Mouse (Mus musculus): ENCODE results near the gene Ms4a6d.
"Not testable (repeated sequence)": the region's sequence is repeated elsewhere in the genome, so short reads cannot be mapped to it uniquely, and the experiment has no call there.

Ms4a6d gene

DNA sequence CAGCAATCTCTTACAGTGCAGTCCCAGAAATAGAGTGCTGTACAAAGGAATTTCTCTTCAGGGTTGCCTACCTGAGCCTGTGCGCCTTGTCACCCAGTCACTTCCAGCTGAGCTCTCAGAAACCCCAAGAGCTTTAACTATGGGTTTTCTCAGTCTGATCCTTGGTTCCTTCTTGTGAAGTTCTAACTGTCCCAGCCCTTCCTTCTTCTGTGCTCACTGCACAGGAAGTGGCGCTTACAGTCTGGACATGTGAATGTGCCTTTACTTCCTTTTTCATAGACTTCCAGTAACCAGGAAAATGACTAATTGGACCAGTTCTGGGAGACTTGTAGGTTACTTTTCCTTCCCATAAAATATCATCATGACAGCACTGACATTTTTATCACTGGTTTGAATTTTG is at the start of gene Ms4a6d:
Ms4a6d (minus strand) TSS at position 247 of the 400 bp plus-strand sequence.
- no peak for DNase-seq

DNA sequence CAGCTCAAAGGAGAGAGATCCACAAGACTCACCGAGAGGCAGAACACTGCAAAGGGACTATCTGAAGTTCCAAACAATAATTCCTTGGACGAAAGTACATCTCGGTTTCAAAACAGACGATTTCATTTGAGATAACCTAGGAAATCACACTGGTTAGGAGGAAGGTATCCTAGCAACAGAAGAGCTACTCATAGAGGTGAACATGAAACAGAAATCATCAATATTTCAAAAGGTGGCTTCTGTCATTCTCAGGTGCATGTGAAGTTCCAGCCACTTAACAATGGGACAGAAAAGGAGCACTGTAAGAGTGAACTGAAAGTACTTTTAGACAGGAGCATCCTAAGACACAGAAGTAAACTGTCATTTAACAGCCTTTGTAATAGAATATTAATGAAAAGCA is 44.9 kb upstream of the Ms4a6d start:
- DNase-seq, result no peak

DNA sequence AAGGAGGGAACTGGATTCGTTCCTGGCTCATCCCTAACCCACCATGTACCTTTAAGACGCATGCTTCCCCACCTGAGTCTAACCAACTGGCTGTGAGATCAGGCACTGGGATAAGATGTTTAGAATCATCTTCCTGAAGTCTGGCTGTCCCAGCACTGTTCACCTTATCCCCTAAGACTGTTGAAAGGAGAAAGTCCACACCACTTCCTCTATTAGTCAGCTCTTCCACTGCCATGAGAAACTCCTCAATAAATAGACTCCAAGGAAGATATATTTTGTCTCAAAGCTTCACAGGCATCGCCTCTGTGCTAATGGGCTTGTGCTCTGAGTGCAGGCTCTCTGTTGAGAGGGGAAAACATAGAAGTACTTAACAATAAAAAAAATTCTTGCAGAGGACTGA is 41.5 kb upstream of the Ms4a6d start:
- DNase-seq, result no peak

DNA sequence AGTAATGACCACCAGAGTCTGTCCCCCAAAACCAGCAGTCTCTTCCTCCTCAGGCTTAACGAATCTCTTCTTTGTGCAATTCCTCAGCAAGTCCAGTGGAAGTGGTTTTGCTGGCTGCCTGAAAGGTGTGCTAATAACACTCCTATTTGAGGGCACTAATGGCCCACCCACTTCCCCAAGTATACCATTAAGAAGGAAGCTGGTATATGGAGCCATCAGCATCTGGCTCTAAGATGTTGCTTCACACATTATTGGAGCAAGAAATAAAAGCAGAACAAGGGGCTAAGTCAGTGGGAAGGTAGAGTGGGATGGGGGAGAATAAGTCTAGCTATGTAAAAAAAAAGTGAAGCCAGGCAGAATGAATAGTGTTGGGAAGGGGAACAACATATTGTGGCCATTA is 36.1 kb upstream of the Ms4a6d start, which contains the start of gene Ms4a3:
Ms4a3 (minus strand) TSS at position 120 of the 400 bp plus-strand sequence.
- no peak for DNase-seq

DNA sequence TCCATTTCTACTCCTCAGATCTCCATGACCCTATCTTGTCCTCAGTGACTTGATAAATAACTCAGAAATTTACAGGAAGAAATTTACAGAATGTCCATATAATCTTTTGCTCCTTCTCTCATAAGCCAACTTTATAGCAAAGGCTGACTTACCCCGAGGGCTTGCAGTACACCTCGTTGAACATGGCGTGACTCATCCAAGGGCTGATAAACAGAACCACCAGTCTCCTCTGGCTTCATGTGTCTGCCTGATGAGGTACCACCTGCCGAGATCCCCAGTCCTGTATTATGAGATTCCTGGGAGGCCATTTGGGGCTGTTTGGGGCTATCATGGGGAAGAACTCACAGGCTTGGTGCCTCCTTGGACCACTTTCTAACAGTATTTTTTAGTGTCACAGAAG is 34.4 kb upstream of the Ms4a6d start:
- DNase-seq, result no peak

DNA sequence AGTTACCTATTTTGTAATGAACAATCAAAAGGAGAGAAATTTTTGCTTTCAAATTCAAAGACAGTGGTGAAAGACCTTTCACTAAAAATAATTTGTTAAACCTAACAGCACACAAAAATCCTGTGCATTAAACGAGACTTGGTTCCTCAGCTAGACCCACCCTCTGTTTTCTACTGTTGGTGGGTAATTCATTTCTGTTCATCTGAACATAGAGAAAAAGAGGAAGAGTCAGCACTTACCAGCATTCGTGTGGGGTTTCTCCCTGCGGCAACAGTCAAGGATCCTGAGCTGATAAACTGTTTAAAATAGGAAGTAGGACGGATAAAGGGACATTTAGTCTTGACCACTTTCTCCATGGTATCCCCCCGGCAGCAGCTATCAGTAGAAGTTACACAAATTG is 30.9 kb upstream of the Ms4a6d start:
- DNase-seq, result no peak

DNA sequence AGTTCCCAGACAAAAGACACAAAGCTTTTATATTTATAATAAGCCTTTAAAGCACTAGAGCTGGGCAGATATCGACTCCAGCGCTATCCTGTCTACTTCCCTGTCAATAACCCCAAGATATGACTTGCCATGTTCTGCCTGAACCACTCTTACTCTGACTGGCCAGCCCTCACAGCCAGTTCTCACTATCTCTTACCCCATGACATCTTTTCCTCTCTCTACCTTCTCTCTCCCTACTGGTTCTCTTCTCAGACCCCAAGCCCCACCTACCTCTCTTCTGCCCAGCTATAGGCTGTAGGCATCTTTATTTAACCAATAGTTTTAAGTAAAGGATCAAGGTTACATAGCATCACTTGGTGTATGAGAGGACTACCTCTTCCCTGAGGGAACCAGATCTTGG is 29.7 kb upstream of the Ms4a6d start:
- DNase-seq, result no peak

DNA sequence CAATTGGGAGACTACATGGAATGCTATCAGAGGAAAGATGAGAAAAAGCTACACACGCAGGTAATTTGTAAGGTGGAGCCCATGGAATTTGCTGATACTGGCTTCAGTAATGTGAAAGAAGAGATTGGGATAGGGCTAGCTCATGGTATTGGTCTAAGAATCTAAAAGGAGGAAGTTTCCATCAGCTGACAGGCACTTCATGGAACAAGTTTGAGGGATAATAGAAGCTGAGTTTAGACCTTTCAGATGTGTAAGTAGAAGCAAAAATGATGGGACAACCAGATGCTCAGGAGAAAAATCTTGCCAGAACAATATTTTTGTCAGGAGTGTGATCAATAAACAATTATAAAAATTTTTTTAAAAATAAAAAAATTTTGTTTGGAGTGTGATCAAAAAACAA is 29.1 kb upstream of the Ms4a6d start:
- no peak for DNase-seq

DNA sequence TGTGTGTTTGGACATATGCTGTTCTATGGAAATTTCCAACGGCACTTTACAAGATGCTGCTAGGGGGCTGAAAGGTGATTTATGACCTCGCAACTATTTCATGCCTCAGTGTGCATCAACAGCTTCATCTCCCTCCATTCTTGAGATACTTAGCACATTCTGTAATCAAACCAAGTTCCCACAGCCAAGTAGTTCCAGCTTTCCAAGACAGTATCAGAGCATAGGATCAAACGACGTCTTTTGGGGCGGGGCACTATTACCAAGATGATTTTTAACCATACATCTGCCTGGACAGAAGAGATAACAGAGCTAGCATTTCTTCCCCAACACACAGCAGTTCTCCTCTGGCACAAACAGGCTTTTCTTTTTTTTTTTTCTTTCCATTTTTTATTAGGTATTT is 20.6 kb upstream of the Ms4a6d start:
- DNase-seq, result no peak

DNA sequence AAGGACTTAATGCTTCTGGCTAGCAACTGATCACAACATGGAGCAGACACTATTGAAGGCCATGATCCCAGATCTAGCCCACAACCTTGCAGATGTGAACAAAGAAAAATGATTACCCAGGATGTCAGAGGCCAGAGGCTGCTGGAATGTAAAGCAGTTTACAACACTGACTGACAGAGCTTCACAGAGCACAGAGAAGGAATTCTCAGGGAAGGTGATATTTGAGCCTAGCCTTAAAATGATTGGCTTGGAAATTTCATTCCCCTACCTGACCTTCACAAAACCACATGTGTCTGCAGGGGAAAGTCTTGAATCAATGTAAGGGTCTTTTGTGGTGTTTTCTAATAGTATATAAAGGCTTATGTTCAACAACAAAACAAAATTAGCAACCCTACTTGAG is 20.2 kb upstream of the Ms4a6d start:
- no peak for DNase-seq

DNA sequence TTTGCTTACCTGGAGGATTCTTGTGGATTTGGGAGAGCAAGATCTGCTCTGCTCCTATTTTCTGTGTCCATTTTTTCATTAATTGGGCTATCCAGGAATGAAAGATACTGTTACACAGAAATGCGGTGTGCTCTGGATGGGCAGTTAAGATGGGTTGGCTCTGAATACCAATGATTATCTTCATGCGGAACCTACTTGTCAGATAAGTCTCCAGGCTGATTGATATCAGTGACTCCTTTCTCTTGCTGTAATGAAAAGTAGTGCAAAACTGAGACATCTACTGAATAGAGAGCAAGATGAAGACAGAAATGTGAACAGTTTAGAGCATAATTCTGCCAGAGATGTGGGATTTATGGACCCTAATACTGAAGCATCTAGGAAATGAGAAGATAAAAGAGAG is 18.9 kb upstream of the Ms4a6d start, which contains the start of gene Ms4a2:
Ms4a2 (minus strand) TSS at position 169 of the 400 bp plus-strand sequence.
- no peak for DNase-seq

DNA sequence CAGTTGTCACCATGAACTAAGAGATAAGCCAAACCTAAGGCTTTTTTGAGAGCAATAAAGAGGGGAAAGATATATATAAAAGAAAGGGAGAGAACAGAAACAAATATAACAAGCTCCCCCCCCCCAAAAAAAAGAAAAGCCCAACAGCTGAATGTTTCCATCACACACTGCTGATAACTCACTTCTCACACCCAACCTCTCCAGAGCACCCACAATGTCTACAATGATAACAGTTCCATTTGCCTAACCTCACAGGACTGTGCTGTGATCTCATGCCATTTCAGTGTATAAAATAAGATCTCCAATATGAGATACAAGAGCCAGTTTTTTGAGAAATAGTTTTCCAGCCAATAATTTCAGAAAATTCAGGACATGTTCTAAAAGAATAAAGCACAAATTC is 13.3 kb upstream of the Ms4a6d start:
- DNase-seq, result no peak

DNA sequence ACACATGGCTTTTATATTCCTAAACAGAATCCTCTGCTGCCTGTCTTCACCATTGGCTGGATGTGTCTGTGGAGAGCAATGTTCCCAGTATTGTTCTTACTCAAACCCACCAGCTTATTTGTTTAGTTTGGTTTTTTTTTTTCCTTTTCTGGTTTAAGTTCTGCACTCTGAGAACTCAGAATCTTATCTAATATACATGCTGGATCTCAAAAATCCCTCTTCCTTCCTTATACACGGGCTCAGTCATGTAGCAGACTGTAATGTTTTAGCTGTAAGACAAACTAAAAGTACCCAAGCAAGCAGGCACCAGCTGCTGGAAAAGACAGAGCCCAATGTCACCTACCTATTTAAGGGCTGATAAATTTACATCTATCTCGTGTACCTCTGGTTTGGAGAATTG is 10.2 kb upstream of the Ms4a6d start:
- DNase-seq, result no peak

DNA sequence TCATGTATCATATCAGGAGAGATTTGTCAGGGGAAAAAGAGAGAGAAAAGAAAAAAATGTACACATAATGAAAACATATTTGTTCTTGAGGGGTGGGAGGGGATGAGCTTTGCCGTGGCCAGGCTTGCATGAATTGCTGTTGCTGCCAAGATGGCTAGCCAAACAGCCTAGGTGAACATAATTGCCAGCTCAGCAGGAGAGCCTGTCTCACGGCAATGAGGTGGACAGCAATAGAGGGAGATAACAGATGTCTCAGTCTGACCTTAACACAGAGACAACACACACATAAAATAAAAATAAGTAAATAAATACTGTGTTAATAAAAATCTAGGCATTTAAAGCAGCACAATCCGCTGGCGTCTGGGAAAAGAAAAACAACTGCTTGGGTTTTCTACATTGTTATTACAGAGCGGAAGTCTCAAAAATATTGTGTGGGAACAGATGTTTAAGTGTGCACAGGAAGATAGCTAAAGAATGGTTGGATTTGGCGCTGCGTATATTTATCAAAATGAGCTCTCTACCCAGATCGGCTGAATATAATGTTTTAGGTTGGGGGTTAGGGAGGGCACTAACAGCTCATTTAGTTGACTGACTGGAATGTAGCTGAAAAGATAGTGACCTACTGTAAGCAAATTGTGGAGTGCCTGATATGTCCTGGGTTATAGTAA is 9.3 kb upstream of the Ms4a6d start:
- DNase-seq, result no peak

DNA sequence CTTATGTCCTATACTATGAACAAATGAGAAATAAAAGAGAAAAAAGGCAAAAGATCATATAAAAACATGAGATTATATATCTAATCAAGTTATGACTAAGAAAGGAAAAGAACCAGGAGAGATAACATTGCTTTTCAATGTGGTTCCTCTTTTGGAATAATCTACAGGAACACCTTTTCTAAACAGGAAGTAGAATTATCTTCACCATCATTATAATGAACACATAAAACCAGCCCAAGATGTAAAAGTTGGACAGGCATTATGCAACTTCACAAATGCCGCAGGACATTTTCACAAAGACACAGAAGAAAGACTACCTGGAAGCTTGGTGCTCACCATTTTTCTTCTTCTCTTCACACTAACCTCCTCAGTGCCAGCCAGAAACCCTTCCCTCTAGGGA is 8.4 kb upstream of the Ms4a6d start:
- no peak for DNase-seq

DNA sequence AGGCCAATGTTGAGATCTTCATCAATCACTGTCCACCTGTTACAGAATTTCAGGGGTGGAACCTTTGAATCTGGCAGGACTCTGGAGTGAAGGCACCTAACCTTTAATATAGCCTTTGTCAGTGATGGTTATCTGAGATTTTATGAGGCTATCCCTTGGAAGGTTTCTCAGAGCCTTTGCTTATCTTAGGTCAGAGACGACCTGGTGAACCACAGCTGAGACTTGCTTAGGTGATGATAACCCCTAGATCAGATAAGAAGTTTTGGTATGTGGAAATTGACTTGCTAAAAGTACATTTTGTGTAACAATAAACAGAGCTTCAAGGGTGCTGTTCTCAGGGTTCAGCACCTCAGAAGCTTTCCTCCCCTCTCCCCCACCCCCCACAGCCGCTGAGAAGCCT is 7.6 kb upstream of the Ms4a6d start:
- no peak for DNase-seq

DNA sequence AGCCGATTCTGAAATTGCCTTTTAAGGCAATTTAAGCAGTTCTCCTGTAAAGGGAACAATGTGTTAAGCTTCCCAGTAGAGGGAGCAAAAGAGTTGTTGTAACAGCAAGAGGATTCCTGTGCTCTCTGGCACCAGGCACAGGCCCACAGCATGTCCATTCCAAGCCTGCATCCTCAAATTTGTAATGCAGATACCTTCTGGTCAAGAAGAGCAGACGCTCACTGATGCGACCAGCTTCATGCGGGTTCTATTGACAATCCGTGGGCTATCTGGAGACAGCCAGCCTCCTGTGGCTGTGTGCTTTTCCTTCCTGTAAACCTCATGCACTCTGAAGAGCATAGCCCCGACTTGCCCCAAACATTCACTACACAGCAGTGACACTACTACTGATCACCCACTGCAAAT is 6.9 kb upstream of the Ms4a6d start:
- DNase-seq, result no peak

DNA sequence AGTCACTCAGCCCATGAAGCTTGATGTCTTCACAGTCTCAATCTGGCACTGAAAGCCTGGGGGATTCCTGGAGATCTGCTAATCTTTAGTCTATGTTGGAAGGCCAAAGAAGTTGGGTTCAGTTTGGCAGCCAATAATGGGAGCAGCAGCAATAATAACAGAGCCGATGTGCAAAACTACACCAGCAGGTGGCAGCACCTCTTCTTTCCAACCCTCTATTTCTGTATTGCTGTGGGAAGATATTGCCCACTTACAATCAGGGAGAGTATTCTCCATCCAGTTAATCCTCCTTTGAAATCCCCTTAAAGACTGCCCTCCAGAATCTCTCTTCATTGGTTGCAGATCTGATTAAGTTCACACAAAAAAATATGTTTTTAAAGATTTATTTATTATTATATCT is 3.5 kb upstream of the Ms4a6d start:
- no peak for DNase-seq

DNA sequence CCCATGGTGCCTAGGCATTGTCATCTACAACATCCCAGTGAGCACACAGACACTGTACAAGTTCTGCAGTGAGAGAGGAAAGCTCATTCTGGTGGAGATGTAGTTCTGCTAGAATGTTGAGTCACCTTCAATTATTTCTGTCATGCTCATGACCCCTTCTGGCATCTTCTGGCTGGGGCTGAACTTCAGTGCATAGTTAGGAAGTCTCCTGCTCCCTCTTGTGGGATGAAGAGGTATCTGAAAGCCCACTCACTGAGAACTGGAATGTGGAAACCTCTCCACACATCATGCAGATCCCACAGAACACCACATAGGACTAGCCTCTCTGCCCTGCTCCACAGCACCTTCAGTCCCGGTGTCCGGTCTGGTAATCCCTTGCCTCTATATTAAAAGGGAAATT is 2.6 kb downstream of the Ms4a6d start:
- DNase-seq, result no peak

DNA sequence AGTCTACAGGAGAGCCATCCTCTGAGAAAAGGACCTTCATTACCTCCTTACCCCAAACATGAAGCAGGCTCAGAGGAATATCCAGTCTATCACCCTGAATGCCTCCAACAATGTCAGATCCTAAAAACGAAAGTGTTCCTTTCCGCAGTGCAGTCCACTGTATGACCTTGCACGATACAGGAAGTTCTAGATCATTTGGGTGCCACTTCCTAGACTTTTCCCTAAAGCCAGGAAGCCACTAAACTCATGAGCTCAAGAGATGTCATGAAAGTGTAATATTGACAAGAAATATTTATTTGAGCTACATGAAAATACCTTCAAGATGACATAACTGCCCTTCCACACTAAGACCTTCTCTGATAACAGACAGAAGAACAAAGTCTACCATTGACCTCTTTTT is 3.3 kb downstream of the Ms4a6d start:
- DNase-seq, result no peak

DNA sequence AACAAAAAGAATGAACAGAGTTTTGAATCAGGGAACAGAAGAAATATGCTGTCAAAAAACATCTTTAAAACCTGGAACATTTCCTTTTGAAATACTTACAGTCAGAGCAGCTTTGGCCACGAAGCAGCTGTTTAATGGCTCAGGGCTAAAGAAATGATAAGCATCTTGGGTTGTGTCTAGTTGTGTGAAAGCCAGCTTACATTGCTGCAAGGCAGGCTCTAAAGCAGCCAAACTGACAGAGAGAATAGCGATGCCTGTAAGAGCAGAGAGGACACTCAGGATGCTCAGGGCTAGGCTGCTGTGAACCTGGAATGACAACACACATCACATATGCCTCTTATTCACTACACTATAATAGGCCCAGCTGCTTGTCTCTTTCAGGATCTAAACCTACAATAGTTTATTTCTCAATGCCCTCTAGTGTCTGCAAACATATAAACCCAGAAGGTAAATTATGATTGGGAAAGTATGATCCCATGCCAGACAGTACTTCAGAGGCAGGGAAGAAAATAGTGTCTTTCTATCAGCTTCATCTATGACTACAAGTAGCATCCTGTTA is 14.7 kb downstream of the Ms4a6d start:
- DNase-seq, result no peak

DNA sequence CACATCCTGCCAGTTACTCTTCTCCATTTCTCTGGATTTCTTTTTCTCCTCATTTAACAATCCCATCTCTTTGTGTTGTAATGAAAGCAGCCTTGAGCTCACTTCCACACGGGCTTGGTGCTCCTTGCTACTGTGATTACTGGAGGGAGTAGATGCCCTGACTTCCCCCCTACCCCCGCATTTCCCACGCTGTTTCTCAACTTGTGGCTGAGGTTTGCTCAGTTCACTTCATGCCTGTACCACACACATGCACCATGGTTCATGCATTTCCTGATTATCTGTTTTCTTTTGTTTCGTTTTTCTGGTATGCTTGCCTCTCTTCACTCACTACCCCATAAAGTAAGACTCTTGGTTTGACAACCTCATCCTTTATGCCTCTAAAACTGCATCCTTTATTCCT is 15.4 kb downstream of the Ms4a6d start:
- no peak for DNase-seq

DNA sequence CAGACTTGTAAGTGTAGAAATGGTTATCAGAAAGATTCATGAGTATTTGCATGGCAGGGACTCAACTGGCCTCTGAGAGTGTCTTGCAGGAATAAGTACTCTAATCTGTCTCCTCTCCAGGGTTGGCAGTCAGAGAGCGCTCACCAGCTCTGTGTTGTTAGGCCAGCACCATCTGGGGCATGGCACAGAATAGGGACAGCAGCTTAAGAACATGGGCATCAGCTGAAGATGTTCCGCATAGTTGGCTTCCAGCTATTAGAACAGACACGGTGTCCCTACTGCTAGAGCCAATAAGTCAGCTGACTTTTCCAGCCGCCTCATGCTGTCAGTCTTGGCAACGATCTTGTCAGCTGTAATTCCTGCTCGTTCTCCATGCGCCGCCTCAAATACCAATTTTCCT is 29.7 kb downstream of the Ms4a6d start:
- no peak for DNase-seq

DNA sequence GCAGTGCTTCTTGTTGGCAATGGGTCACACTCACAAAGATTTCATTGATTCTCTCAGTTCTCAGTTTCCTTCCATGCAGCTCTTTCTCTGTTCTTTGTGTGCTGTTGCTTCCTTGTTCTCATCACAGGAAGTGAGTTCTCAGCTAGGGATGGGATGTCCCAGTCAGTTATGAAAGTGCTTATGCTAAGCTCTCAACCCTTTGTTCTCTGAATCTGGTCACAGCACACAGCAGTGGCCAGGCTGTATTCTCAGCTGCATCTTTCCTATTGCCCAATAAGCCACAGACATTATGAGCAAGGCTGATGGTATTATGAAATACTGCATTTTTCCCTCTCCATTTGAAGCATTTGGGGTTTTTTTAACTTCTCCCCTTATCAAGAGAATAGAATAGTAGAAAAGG is 45.1 kb downstream of the Ms4a6d start:
- not testable (repeated sequence) for DNase-seq

DNA sequence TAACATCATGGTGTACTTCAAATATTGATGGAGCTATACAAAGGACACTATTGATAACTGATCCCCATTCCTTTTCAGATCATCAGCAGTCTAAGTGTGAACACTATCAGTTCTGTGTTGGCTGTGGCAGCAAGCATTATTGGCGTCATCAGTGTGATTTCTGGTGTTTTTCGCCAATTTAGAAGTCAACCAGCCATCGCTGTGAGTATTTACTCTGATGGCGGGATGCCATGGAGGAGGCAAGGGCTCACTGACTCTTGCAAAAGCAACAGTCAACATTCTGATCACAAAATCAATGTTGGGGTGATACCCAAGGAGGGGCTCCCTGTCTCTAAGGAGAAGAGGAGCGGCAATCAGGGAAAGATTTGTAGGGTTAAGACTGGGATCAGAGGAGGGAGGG is 49.9 kb downstream of the Ms4a6d start:
- no peak for DNase-seq

Measured in cerebellum, adult 11-12 months (tissue).